Mouse (Mus musculus) forebrain, embryonic 11.5 days (tissue): Measurements from ENCODE around the gene Tmem43. TPM values are rescaled to one million over a fixed set of nuclear protein-coding genes. Genes with fewer than 3 reads are reported as not detected.

Source experiments
- ATAC-seq: fragments of 200-750 bp; cut with Nextera tagmentation; replicated peaks from 2 replicates; pipeline ENCODE4 v1.8.0; 2017; ENCODE audit warnings: moderate TSS enrichment; ENCODE audit not compliant: low FRiP score
- DNase-seq: peaks from one replicate; pipeline ENCODE4 v3.0.0-alpha.2; 2017; ENCODE audit warnings: low spot score
- H3K27ac ChIP-seq: fragments of 300-500 bp; sonication (generic); 2 replicates; pipeline ENCODE4 v1.5.1; 2014; ENCODE audit warnings: low read depth, low read length
- H3K27me3 ChIP-seq: fragments of 300-500 bp; sonication (generic); 2 replicates; pipeline ENCODE4 v1.6.1; 2014; ENCODE audit warnings: mild to moderate bottlenecking, low read length, mixed read lengths; ENCODE audit not compliant: control insufficient read depth, insufficient read depth
- H3K36me3 ChIP-seq: fragments of 300-500 bp; sonication (generic); 2 replicates; pipeline ENCODE4 v1.6.1; 2014; ENCODE audit warnings: mild to moderate bottlenecking, low read length, moderate library complexity, mixed read lengths; ENCODE audit not compliant: control insufficient read depth, insufficient read depth
- H3K4me1 ChIP-seq: fragments of 300-500 bp; sonication (generic); replicated peaks from 2 replicates; pipeline ENCODE4 v1.6.1; 2014; ENCODE audit warnings: low read length, mixed read lengths; ENCODE audit not compliant: control insufficient read depth, insufficient read depth
- H3K4me2 ChIP-seq: fragments of 300-500 bp; sonication (generic); 2 replicates; pipeline ENCODE4 v1.6.1; 2014; ENCODE audit warnings: low read depth, mild to moderate bottlenecking, low read length, moderate library complexity, mixed read lengths; ENCODE audit not compliant: severe bottlenecking
- H3K4me3 ChIP-seq: fragments of 300-500 bp; sonication (generic); 2 replicates; pipeline ENCODE4 v1.5.1; 2014; ENCODE audit warnings: low read depth, low read length
- H3K9ac ChIP-seq: fragments of 300-500 bp; sonication (generic); 2 replicates; pipeline ENCODE4 v1.6.1; 2014; ENCODE audit warnings: low read length
- H3K9me3 ChIP-seq: fragments of 300-500 bp; sonication (generic); 2 replicates; pipeline ENCODE4 v1.6.1; 2016; ENCODE audit warnings: low read length, mixed read lengths; ENCODE audit not compliant: control insufficient read depth
- WGBS: fragments of 180-500 bp; shearing (Covaris S2); extraction: QIAGEN DNeasy Blood & Tissue Kit; methylation state at CpG from one replicate; pipeline ENCODE4 v1.1.7; 2014; 5-methylcytosine and 5-hydroxymethylcytosine counted together
- polyA plus RNA-seq: library from polyadenylated mRNA; unstranded; fragments of >200 nt; fragmentation: Nextera tagmentation; extraction: Ambion mirVana; gene quantifications from 2 replicates; pipeline ENCODE4 v1.2.1, GENCODE M21; 2014

Gene Tmem43
- polyA plus RNA-seq, 1 experiment from 2014 or later, result 71.0 TPM

DNA sequence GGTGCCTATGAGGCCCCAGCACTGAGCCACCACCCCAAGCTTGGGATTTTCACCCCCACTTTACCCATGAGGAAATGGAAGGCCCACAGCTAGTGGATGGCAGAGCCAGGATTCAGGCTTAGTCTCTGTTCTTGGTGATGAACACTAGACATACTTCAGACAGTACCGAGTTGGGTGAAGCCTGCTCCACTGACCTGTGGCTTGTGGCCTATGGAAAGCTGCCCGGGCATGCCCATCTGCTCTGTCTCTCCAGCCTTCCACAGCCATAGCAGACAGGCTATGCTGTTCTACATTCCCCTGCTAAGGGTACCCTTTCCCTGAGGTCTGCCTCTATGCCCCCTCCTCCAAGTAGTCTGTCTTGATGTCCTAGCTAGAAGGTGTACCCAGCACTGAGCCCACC lies 3.0 kb downstream of the Tmem43 start:
- DNase-seq, result no peak
- Histone ChIP-seq H3K9me3 (no peaks in the 10 kb centered on the region), H3K36me3 (peaks cover 14% of the 10 kb centered on the region), H3K9ac (no peak overlapping the region), H3K4me3 (no peak overlapping the region), H3K27ac (no peak overlapping the region), H3K27me3 (no peaks in the 10 kb centered on the region), H3K4me1 (peaks cover 12% of the 10 kb centered on the region), H3K4me2 (no peak overlapping the region)
- ATAC-seq, result no peak
- 88% methylated on average over 2 of the region's 2 CpGs for WGBS

DNA sequence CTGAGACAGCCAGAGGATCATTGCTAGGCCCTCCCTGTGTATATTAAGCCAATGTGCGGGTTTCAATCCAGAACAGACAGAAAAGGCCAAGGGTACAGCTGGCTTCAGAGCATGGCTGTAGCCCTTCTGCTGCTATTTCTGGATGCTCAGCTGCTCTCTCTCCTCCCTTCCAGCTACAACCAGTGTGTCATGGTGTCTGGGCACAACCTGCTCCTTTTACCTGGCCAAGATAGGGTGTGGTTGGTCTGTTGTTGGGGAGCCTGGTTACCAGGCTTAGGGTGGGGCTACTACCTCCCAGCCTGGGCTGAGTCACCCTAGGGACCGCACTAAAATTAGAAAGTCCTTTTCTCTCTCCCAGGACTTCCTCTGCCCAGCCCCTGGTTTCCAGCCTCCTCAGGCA lies 9.9 kb downstream of the Tmem43 start:
- Histone ChIP-seq H3K4me1 (no peaks in the 10 kb centered on the region), H3K36me3 (peaks cover 32% of the 10 kb centered on the region), H3K4me2 (no peak overlapping the region), H3K27me3 (no peaks in the 10 kb centered on the region), H3K9me3 (no peaks in the 10 kb centered on the region), H3K9ac (no peak overlapping the region), H3K4me3 (no peak overlapping the region), H3K27ac (no peak overlapping the region)
- WGBS, result 91% methylated on average over 2 of the region's 2 CpGs
- DNase-seq (no peak), ATAC-seq (no peak)

DNA sequence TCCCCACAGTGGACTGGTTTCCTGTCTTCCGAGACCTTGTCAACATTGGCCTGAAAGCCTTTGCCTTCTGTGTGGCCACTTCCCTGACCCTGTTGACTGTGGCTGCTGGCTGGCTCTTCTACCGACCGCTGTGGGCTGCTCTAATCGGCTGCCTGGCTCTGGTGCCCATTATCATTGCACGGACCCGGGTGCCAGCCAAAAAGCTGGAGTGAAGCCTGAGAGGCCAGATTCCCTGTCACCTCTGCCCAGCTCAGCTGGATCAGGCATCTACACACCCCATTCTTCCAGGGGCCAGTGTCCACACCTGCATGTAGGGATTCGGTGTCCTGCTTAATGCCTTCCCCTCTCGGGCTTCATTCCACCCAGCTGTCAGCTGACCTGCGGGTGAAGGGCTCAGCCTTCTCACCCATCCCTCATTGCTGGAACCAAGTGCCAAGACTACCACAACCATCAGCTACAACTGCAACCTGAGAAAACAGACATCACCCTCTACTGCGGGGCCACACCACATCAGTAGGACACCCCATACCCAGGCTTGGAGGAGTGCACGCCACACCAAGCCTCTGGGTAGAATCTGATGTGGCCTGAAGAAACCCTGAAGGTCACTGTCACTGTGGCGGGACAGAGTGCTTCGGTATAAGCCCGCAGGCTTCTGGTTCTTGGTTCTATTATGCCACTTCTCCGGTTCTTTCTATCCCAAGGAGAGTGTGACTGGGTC lies 13.4 kb downstream of the Tmem43 start:
- no peak overlapping the region for H3K27ac ChIP-seq
- WGBS, result 95% methylated on average over 15 of the region's 15 CpGs
- H3K4me2 ChIP-seq, result no peak overlapping the region
- no peaks in the 10 kb centered on the region for H3K27me3 ChIP-seq
- H3K9ac ChIP-seq, result no peak overlapping the region
- no peak for ATAC-seq
- peak; percentile 41 for DNase-seq
- no peaks in the 10 kb centered on the region for H3K4me1 ChIP-seq
- H3K36me3 ChIP-seq, result peaks cover 19% of the 10 kb centered on the region
- H3K9me3 ChIP-seq, result no peaks in the 10 kb centered on the region
- no peak overlapping the region for H3K4me3 ChIP-seq

DNA sequence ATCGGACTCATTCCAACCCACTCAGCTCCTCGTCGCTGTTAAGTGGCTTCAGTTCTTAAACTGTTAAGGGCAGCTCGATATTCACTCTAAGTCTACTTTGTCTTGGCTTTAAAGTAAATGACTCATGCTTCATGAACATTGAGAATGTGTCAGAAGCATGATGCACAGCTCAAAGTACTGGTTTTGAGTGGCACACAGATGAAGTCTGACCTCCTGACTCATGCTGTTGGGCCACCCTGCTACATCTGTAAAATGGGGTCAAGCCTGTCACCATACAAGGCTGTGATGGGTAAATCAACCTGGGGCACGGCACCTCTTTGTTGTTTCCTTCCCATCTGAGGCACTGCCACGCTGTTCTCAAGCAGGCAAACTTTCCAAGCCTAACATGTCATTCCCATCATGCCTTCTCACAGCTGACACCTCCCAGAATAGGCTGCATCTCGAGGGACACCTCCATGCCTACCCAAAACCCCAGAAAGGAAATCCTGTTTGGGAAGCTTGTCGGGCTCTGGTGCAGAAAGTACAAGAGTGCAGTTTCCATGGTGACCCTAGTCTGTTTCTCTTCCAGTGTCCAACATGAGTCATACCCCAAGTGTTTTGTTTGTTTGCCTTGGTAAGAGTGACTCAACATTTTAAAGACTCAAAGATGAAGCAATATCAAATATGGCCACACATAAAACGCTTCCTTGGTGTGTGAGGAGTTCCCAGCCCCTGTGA lies 15.2 kb downstream of the Tmem43 start:
- Histone ChIP-seq H3K4me3 (no peak overlapping the region), H3K36me3 (peaks cover 19% of the 10 kb centered on the region), H3K9me3 (no peaks in the 10 kb centered on the region), H3K27ac (no peak overlapping the region), H3K4me1 (no peaks in the 10 kb centered on the region), H3K27me3 (no peaks in the 10 kb centered on the region), H3K9ac (no peak overlapping the region), H3K4me2 (no peak overlapping the region)
- DNase-seq (peak; percentile 40), ATAC-seq (no peak)
- 90% methylated on average over 9 of the region's 9 CpGs for WGBS

DNA sequence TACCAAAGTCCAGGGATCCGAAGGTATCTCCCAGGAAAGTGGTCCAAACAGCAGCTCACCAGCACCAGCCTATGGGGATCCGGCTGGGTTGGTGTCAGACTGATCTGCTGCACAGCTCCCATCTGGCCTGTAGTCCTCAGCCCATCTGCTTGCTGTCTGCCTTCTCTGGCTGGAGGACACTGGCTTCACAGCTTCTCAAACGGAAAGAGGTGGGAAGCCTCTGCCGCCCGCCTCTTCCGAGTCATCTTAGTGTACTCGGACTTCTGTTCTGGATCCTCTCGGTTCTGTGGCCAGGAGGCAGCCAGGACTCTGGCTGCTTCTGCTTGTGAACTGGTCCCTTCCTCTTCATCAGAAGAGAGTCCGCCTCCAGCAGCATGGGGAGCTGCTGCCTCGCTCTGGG lies 16.4 kb downstream of the Tmem43 start:
- 91% methylated on average over 10 of the region's 10 CpGs for WGBS
- peaks cover 19% of the 10 kb centered on the region for H3K36me3 ChIP-seq

DNA sequence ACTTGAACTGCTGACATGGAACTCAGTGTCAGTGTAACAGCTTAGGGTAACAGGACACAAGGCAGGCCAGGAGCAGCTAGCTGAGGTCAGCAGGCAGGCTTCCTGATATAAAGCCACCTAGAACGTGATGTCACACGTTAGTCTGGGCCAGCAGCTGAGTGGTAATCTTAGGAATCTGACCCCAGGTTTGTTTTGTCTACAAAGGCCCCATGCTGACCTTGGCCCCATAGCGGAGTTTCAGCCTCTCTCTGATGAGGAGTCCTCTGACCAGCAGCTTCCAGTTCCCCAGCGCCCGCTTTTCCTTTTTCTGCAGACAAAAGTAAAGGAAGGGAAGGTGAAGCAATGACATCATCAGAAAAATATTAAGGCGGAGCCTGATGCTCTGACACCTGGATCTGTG lies 17.5 kb downstream of the Tmem43 start:
- H3K4me2 ChIP-seq, result no peak overlapping the region
- no peak overlapping the region for H3K9ac ChIP-seq
- H3K4me1 ChIP-seq, result no peaks in the 10 kb centered on the region
- H3K27ac ChIP-seq, result no peak overlapping the region
- no peak overlapping the region for H3K4me3 ChIP-seq
- H3K9me3 ChIP-seq, result no peaks in the 10 kb centered on the region
- H3K27me3 ChIP-seq, result no peaks in the 10 kb centered on the region
- WGBS, result 73% methylated on average over 6 of the region's 6 CpGs
- no peak for ATAC-seq
- DNase-seq, result no peak
- H3K36me3 ChIP-seq, result peaks cover 13% of the 10 kb centered on the region

More for the DNA sequence above, 16.4 kb downstream of the Tmem43 start:
- no peak for ATAC-seq
- H3K27ac ChIP-seq, result no peak overlapping the region
- no peaks in the 10 kb centered on the region for H3K27me3 ChIP-seq
- no peak overlapping the region for H3K4me3 ChIP-seq
- no peaks in the 10 kb centered on the region for H3K4me1 ChIP-seq
- peak; percentile 41 for DNase-seq
- H3K4me2 ChIP-seq, result no peak overlapping the region
- no peaks in the 10 kb centered on the region for H3K9me3 ChIP-seq
- no peak overlapping the region for H3K9ac ChIP-seq

DNA sequence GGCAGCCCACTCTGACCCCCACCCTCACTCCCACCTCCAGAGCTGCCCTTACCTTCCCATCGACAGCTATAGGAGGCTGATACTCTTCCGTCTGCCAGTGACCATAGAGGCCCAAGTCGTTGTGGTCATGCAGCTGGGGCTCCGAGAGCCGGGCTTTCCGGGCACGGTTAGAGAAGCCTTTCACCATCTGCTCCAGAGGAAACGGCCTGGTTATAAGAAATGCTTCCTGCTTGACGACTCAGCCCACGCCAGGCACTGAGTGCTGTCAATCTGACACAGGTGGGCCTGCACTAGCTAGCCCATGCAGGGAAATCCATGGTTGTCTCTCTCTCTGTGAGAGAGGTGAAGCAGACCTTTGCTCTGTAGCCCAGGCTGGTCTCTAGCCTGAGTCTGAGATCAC lies 19.6 kb downstream of the Tmem43 start:
- no peak for ATAC-seq
- no peak overlapping the region for H3K9ac ChIP-seq

DNA sequence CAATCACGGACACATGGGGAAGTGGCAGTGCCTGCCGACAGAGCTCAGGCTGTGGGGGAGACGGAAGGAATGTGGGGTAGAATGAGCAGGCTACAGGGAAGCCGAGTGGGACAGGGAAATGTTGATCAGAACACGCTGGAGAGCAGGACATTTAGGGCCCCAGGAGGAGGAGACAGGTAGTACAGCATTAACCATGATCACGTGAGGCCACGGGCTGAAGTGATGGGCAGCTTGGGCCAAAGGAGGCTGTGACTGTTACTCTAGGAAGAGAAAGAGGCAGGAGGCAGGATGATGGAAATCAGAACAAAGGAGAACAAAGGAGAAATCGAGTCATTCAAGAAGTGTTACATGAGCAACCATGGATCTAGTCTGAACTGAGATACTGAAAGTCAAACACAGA lies 21.0 kb downstream of the Tmem43 start:
- Histone ChIP-seq H3K9ac (no peak overlapping the region), H3K4me2 (no peak overlapping the region), H3K4me3 (no peak overlapping the region), H3K27me3 (no peaks in the 10 kb centered on the region), H3K4me1 (no peaks in the 10 kb centered on the region), H3K27ac (no peak overlapping the region), H3K36me3 (no peaks in the 10 kb centered on the region; the same call in 1 of the 2 replicates), H3K9me3 (no peaks in the 10 kb centered on the region)
- no peak for ATAC-seq
- WGBS, result 92% methylated on average over 8 of the region's 8 CpGs
- DNase-seq, result peak; percentile 44

More for the DNA sequence above, 19.6 kb downstream of the Tmem43 start:
- Histone ChIP-seq H3K36me3 (no peaks in the 10 kb centered on the region; the same call in 1 of the 2 replicates), H3K9me3 (no peaks in the 10 kb centered on the region), H3K27me3 (no peaks in the 10 kb centered on the region), H3K4me2 (no peak overlapping the region), H3K4me1 (no peaks in the 10 kb centered on the region), H3K4me3 (no peak overlapping the region), H3K27ac (no peak overlapping the region)
- DNase-seq, result peak; percentile 37
- WGBS, result 86% methylated on average over 10 of the region's 10 CpGs
